Mouse (Mus musculus): Measurements from ENCODE around the gene 1700067K01Rik.

Gene 1700067K01Rik

GRCm38 (mm10) chr8:84053229-84053628, 51.9 kb downstream of the 1700067K01Rik start:
- no peak for DNase-seq (ENCODE audit: low spot score)
